Mouse (Mus musculus) liver, embryonic 14.5 days (tissue): ENCODE data around the gene Cmip. TPM values are rescaled to one million over a fixed set of nuclear protein-coding genes. Genes with fewer than 3 reads are reported as not detected.

Source experiments
- ATAC-seq: fragments of 200-750 bp; cut with Nextera tagmentation; 2 replicates; pipeline ENCODE4 v1.8.0; 2017; ENCODE audit warnings: moderate number of reproducible peaks, mild to moderate bottlenecking, moderate library complexity; ENCODE audit not compliant: insufficient read depth
- DNase-seq, 3 experiments: peaks; one replicate each; pipeline ENCODE4 v3.0.0-alpha.2; 2012 to 2013; ENCODE audit warnings: low read depth in 3 of 3, low spot score in 3 of 3
- H3K27ac ChIP-seq: fragments of 300-500 bp; sonication (generic); 2 replicates; pipeline ENCODE4 v1.5.1; 2014; ENCODE audit warnings: moderate library complexity, mild to moderate bottlenecking, control low read depth, inconsistent platforms
- H3K27me3 ChIP-seq: fragments of 300-500 bp; sonication (generic); 2 replicates; pipeline ENCODE4 v1.6.1; 2014; ENCODE audit warnings: mild to moderate bottlenecking, low read length, moderate library complexity; ENCODE audit not compliant: control insufficient read depth, insufficient read depth
- H3K36me3 ChIP-seq: fragments of 300-500 bp; sonication (generic); replicated peaks from 2 replicates; pipeline ENCODE4 v1.6.1; 2014; ENCODE audit warnings: low read depth; ENCODE audit not compliant: control insufficient read depth, insufficient read depth
- H3K4me1 ChIP-seq, 2 experiments: fragments of 200-500 bp in 1 of 2; fragments of 300-500 bp in 1 of 2; sonication (generic) in 1 of 2; replicated peaks; 2 replicates each; pipeline ENCODE4 v1.6.1; 2012 to 2014; ENCODE audit warnings: antibody characterized with exemption in 1 of 2, inconsistent platforms in 1 of 2, low read length in 1 of 2; ENCODE audit not compliant: control insufficient read depth in 2 of 2, insufficient read depth in 2 of 2
- H3K4me2 ChIP-seq: fragments of 300-500 bp; sonication (generic); 2 replicates; pipeline ENCODE4 v1.6.1; 2014; ENCODE audit warnings: low read depth, mild to moderate bottlenecking, control low read depth, moderate library complexity
- H3K4me3 ChIP-seq, 2 experiments: fragments of 200-500 bp in 1 of 2; fragments of 300-500 bp in 1 of 2; sonication (generic) in 1 of 2; 2 replicates each; pipeline ENCODE4 v1.5.1; 2012 to 2014; ENCODE audit warnings: low read depth in 2 of 2, low read length in 2 of 2, mild to moderate bottlenecking in 2 of 2, control low read depth in 1 of 2, inconsistent platforms in 1 of 2, moderate library complexity in 1 of 2; ENCODE audit not compliant: insufficient read depth in 1 of 2
- H3K9ac ChIP-seq: fragments of 300-500 bp; sonication (generic); replicated peaks from 2 replicates; pipeline ENCODE4 v1.6.1; 2014; ENCODE audit warnings: mild to moderate bottlenecking, control low read depth, moderate library complexity
- H3K9me3 ChIP-seq: fragments of 300-500 bp; sonication (generic); 2 replicates; pipeline ENCODE4 v1.6.1; 2016; ENCODE audit warnings: low read length, mixed read lengths; ENCODE audit not compliant: control insufficient read depth
- CTCF ChIP-seq: IDR thresholded peaks from 2 replicates; pipeline ENCODE4 v1.5.1; 2016; ENCODE audit warnings: antibody characterized with exemption, low read depth, control low read depth
- EP300 ChIP-seq: IDR thresholded peaks from 2 replicates; pipeline ENCODE4 v1.6.1; 2016; ENCODE audit warnings: antibody characterized with exemption, low read depth
- WGBS: fragments of 180-500 bp; shearing (Covaris S2); extraction: QIAGEN DNeasy Blood & Tissue Kit; methylation state at CpG from one replicate; pipeline ENCODE4 v1.1.7; 2014; ENCODE audit not compliant: insufficient replicate concordance; 5-methylcytosine and 5-hydroxymethylcytosine counted together
- polyA plus RNA-seq, 2 experiments: library from polyadenylated mRNA; depleted of rRNA in 1 of 2; stranded (reverse) in 1 of 2; unstranded in 1 of 2; fragments of >200 nt; fragmentation: Nextera tagmentation in 1 of 2; extraction: Ambion mirVana in 1 of 2; gene quantifications; 2 replicates each; pipeline versions ENCODE4 v1.2.1 to v1.2.3; 2012 to 2014

Gene Cmip
- polyA plus RNA-seq, 2 experiments = 6.7 to 10.4 TPM

- Histone ChIP-seq H3K36me3 (no peaks in the 10 kb centered on the region), H3K27ac (no peak overlapping the region), H3K9me3 (no peaks in the 10 kb centered on the region), H3K4me2 (no peak overlapping the region), H3K9ac (no peak overlapping the region), H3K4me3 (no peak overlapping the region), H3K27me3 (peaks cover 2% of the 10 kb centered on the region; the same call in 1 of the 2 replicates), H3K4me1 (0 out of 4 replicates have a peak, but pooled peaks cover 0 to 6% of the 10 kb centered on the region in 2 experiments)
- ATAC-seq (no peak), DNase-seq (no peak)
- TF ChIP-seq EP300 (no peak), CTCF (no peak)
- WGBS = 75% methylated on average over 4 of the region's 4 CpGs
Measured at GRCm38 (mm10) chr8:117472332-117472731, 215.5 kb downstream of the Cmip start.

GRCm38 (mm10) chr8:117474944-117475343 is 218.1 kb downstream of the Cmip start:
- peak; percentile 47; the same call in 1 of the 2 replicates for ATAC-seq

GRCm38 (mm10) chr8:117475819-117476218 is 219.0 kb downstream of the Cmip start:
- Histone ChIP-seq H3K4me3 (no peak overlapping the region), H3K9ac (no peak overlapping the region), H3K27me3 (no peaks in the 10 kb centered on the region), H3K4me2 (no peak overlapping the region; the same call in 1 of the 2 replicates), H3K27ac (no peak overlapping the region), H3K9me3 (no peaks in the 10 kb centered on the region), H3K36me3 (no peaks in the 10 kb centered on the region), H3K4me1 (0 out of 4 replicates have a peak, but pooled peaks cover 0 to 2% of the 10 kb centered on the region in 2 experiments)
- ATAC-seq (0 out of 2 replicates have a peak, but pooled peaks have one; percentile 17), DNase-seq (no peak)
- TF ChIP-seq EP300 = no peak
- 13% methylated on average over 7 of the region's 7 CpGs for WGBS

More at GRCm38 (mm10) chr8:117474944-117475343, 218.1 kb downstream of the Cmip start:
- no peak overlapping the region for H3K4me3 ChIP-seq
- 0 out of 4 replicates have a peak, but pooled peaks cover 0 to 4% of the 10 kb centered on the region in 2 experiments for H3K4me1 ChIP-seq
- H3K36me3 ChIP-seq = no peaks in the 10 kb centered on the region
- peak; percentile 97 for TF ChIP-seq CTCF
- no peak for TF ChIP-seq EP300
- no peaks in the 10 kb centered on the region for H3K9me3 ChIP-seq
- peaks cover 2% of the 10 kb centered on the region; the same call in 1 of the 2 replicates for H3K27me3 ChIP-seq
- no peak overlapping the region for H3K9ac ChIP-seq
- 0% methylated on average over 5 of the region's 5 CpGs for WGBS
- H3K4me2 ChIP-seq = no peak overlapping the region
- H3K27ac ChIP-seq = no peak overlapping the region
- DNase-seq = peak; percentile 73 to 75 (median 73)

GRCm38 (mm10) chr8:117478082-117478481 is 221.2 kb downstream of the Cmip start:
- Histone ChIP-seq H3K27me3 (no peaks in the 10 kb centered on the region), H3K4me3 (no peak overlapping the region), H3K36me3 (no peaks in the 10 kb centered on the region), H3K27ac (no peak overlapping the region), H3K9ac (no peak overlapping the region), H3K4me2 (no peak overlapping the region), H3K4me1 (peaks cover 0 to 2% of the 10 kb centered on the region in 2 experiments; a peak in 1 of 4 replicates), H3K9me3 (no peaks in the 10 kb centered on the region)
- TF ChIP-seq EP300 (no peak), CTCF (no peak)
- no peak for DNase-seq
- ATAC-seq = no peak

- 79% methylated on average over 9 of the region's 9 CpGs for WGBS
- DNase-seq = no peak
- H3K4me1 ChIP-seq = peaks cover 0 to 2% of the 10 kb centered on the region in 2 experiments; a peak in 1 of 4 replicates
- no peak overlapping the region for H3K4me3 ChIP-seq
- H3K27me3 ChIP-seq = no peaks in the 10 kb centered on the region
- no peaks in the 10 kb centered on the region for H3K36me3 ChIP-seq
- no peak for ATAC-seq
- H3K4me2 ChIP-seq = no peak overlapping the region
- H3K9me3 ChIP-seq = no peaks in the 10 kb centered on the region
- H3K9ac ChIP-seq = no peak overlapping the region
- H3K27ac ChIP-seq = no peak overlapping the region
- TF ChIP-seq CTCF (no peak), EP300 (no peak)
Measured at GRCm38 (mm10) chr8:117479996-117480395, 223.1 kb downstream of the Cmip start.
